Mouse (Mus musculus) stomach, postnatal 0 days (tissue): ENCODE data around the gene Ttc17. TPM values are rescaled to one million over a fixed set of nuclear protein-coding genes. Genes with fewer than 3 reads are reported as not detected.

ENCODE experiments used
- ATAC-seq: fragments of 200-750 bp; cut with Nextera tagmentation; 2 replicates; pipeline ENCODE4 v1.8.0; 2017; ENCODE audit not compliant: low FRiP score, low TSS enrichment
- DNase-seq: peaks from one replicate; pipeline ENCODE4 v3.0.0-alpha.2; 2016; ENCODE audit warnings: low spot score
- H3K27ac ChIP-seq: fragments of 300-500 bp; sonication (generic); replicated peaks from 2 replicates; pipeline ENCODE4 v1.5.1; 2014; ENCODE audit warnings: mild to moderate bottlenecking, control low read depth
- H3K27me3 ChIP-seq: fragments of 300-500 bp; sonication (generic); 2 replicates; pipeline ENCODE4 v1.6.1; 2014; ENCODE audit warnings: low read length; ENCODE audit not compliant: control insufficient read depth, insufficient read depth
- H3K36me3 ChIP-seq: fragments of 300-500 bp; sonication (generic); 2 replicates; pipeline ENCODE4 v1.6.1; 2014; ENCODE audit warnings: low read length, mixed read lengths; ENCODE audit not compliant: control insufficient read depth, insufficient read depth
- H3K4me1 ChIP-seq: fragments of 300-500 bp; sonication (generic); replicated peaks from 2 replicates; pipeline ENCODE4 v1.6.1; 2014; ENCODE audit warnings: antibody characterized with exemption; ENCODE audit not compliant: control insufficient read depth, insufficient read depth
- H3K4me2 ChIP-seq: fragments of 300-500 bp; sonication (generic); replicated peaks from 2 replicates; pipeline ENCODE4 v1.6.1; 2014; ENCODE audit warnings: low read depth, mild to moderate bottlenecking, control low read depth, moderate library complexity
- H3K4me3 ChIP-seq: fragments of 300-500 bp; sonication (generic); 2 replicates; pipeline ENCODE4 v1.5.1; 2014; ENCODE audit warnings: low read depth, low read length, control low read depth
- H3K9ac ChIP-seq: fragments of 300-500 bp; sonication (generic); 2 replicates; pipeline ENCODE4 v1.6.1; 2014; ENCODE audit warnings: mild to moderate bottlenecking, low read length, control low read depth, mixed read lengths
- H3K9me3 ChIP-seq: fragments of 300-500 bp; sonication (generic); 2 replicates; pipeline ENCODE4 v1.6.1; 2016; ENCODE audit warnings: low read length; ENCODE audit not compliant: control insufficient read depth
- CTCF ChIP-seq: IDR thresholded peaks from 2 replicates; pipeline ENCODE4 v1.5.1; 2016; ENCODE audit warnings: antibody characterized with exemption, low read depth, mild to moderate bottlenecking, moderate library complexity
- EP300 ChIP-seq: optimal IDR thresholded peaks from 2 replicates; pipeline ENCODE3; 2016; ENCODE audit warnings: antibody characterized with exemption
- WGBS: fragments of 180-500 bp; shearing (Covaris S2); extraction: QIAGEN DNeasy Blood & Tissue Kit; methylation state at CpG from one replicate; pipeline ENCODE4 v1.1.7; 2014; 5-methylcytosine and 5-hydroxymethylcytosine counted together
- polyA plus RNA-seq: library from polyadenylated mRNA; unstranded; fragments of >200 nt; fragmentation: Nextera tagmentation; extraction: Ambion mirVana; gene quantifications from 2 replicates; pipeline ENCODE4 v1.2.1, GENCODE M21; 2015

The Ttc17 gene
- polyA plus RNA-seq, 1 experiment from 2014 or later: 11.8 TPM

DNA sequence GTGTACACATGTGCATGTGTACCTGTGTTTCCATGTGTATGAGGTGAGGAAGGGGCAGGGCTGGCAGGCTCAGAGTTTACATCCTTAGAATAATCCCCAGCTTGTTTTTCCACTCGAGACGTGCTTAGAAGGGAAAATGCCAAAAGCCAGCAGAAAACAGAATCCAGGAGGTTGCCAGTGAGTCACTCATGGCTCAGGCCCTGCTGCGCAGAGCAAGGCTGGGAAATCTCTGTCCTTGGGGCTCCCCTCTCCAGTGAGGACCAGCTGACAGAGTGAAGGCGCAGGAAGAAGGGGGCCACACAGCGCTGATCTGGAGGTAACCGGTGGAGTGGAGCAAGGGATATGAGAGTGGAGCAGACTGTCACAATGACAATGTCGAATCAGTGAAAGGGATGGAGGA lies 119.1 kb downstream of the Ttc17 start:
- 66% methylated on average over 7 of the region's 7 CpGs for WGBS

DNA sequence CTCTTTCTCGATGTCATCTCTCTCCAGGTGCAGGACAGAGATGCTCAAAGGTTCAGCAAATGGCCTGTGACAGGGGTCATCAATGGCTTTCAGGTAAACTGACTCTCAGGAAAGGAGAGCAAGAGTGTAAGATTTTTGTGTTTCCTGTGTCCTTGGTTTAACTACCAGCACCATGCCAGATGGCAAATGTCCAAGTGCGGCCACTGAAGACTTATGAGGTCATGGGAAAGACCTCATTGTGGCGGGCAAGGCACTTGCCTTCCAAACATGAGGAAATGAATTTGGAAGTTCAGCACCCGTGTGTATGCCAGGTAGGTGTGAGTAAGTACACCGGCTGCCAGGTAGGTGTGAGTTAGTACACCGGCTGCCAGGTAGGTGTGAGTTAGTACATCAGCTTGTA lies 123.0 kb downstream of the Ttc17 start:
- ATAC-seq (no peak), DNase-seq (no peak)
- Histone ChIP-seq H3K27me3 (no peaks in the 10 kb centered on the region), H3K4me2 (no peak overlapping the region), H3K36me3 (no peaks in the 10 kb centered on the region), H3K4me1 (no peaks in the 10 kb centered on the region), H3K4me3 (no peak overlapping the region), H3K9me3 (no peaks in the 10 kb centered on the region), H3K27ac (no peak overlapping the region), H3K9ac (no peak overlapping the region)
- WGBS: 68% methylated on average over 6 of the region's 6 CpGs
- TF ChIP-seq EP300 (no peak), CTCF (no peak)

More for the DNA sequence above, 119.1 kb downstream of the Ttc17 start:
- H3K27me3 ChIP-seq: no peaks in the 10 kb centered on the region
- H3K4me1 ChIP-seq: no peaks in the 10 kb centered on the region
- no peak overlapping the region for H3K9ac ChIP-seq
- H3K27ac ChIP-seq: no peak overlapping the region
- H3K4me2 ChIP-seq: no peak overlapping the region
- H3K9me3 ChIP-seq: no peaks in the 10 kb centered on the region
- no peak for ATAC-seq
- H3K36me3 ChIP-seq: no peaks in the 10 kb centered on the region
- TF ChIP-seq EP300 (no peak), CTCF (no peak)
- DNase-seq: no peak
- no peak overlapping the region for H3K4me3 ChIP-seq

DNA sequence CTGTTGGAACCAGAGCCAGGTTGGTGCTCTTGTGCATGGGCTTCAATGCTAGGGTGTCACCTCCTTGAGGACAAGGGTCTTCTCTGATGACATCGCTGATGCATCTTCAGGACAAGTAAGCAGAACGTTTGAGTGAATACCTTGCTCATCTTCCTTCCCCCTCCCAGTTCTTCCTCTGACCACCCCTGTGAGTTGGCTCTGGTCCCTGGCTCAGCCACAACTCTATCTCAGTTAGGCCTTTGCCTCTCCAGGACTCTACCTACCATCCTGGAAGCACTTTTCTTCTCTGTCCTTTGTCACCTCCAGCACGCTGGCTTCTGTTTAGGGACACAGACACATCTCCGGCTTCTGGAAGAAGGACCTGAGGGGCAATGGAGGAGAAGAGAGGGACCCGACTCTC lies 126.9 kb downstream of the Ttc17 start:
- no peaks in the 10 kb centered on the region for H3K27me3 ChIP-seq
- no peaks in the 10 kb centered on the region for H3K36me3 ChIP-seq
- ATAC-seq: no peak
- no peaks in the 10 kb centered on the region for H3K4me1 ChIP-seq
- TF ChIP-seq CTCF (no peak), EP300 (no peak)
- no peak overlapping the region for H3K4me3 ChIP-seq
- no peaks in the 10 kb centered on the region for H3K9me3 ChIP-seq
- H3K9ac ChIP-seq: no peak overlapping the region
- no peak overlapping the region for H3K27ac ChIP-seq
- 74% methylated on average over 5 of the region's 5 CpGs for WGBS
- H3K4me2 ChIP-seq: no peak overlapping the region
- DNase-seq: no peak

DNA sequence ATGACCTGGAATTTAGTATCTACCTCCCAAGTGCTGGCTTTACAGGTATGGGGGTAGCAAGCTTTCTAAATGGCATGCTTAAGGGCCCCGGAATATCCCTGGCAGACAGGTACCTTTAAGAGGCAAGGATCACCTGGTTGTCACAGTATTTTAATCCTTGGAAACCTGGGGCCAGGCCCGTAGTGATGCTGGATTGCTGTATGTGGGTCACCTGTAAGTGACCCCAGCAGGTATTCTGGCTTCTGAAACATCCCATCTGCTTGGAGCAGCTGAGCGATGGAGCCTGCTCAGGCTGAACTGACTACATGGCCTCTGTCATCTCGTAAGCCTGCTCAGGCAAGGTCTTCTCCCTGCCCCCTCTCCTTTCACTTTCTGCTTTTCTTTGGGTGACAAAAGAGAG lies 130.4 kb downstream of the Ttc17 start:
- Histone ChIP-seq H3K4me2 (no peak overlapping the region), H3K4me3 (no peak overlapping the region), H3K36me3 (no peaks in the 10 kb centered on the region), H3K9ac (no peak overlapping the region), H3K27me3 (no peaks in the 10 kb centered on the region), H3K4me1 (no peaks in the 10 kb centered on the region), H3K27ac (no peak overlapping the region), H3K9me3 (no peaks in the 10 kb centered on the region)
- 68% methylated on average over 4 of the region's 4 CpGs for WGBS
- no peak for TF ChIP-seq EP300
- TF ChIP-seq CTCF: no peak
- DNase-seq (no peak), ATAC-seq (no peak)

DNA sequence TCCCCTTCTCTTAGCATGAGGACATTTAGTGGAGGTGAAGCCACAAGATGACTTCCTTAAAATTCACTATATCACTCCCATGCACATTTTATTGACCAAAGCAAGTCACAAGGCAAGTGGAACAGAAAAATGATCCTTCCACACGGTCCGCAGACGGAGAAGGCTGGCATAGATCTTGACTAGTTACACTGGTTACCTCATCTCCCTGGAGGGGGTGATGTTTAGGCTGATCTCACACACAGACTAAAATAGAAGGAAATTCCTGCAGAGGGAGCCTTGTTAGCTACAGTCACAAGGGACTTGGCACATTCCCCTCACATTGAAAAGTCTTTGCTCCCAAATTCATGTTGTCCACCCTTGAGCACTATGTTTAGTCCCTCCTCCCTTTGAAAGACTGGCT lies 130.8 kb downstream of the Ttc17 start:
- DNase-seq (no peak), ATAC-seq (no peak)
- H3K4me1 ChIP-seq: no peaks in the 10 kb centered on the region
- TF ChIP-seq CTCF (0 out of 2 replicates have a peak, but pooled peaks have one; percentile 4), EP300 (no peak)
- H3K9ac ChIP-seq: no peak overlapping the region
- no peaks in the 10 kb centered on the region for H3K9me3 ChIP-seq
- WGBS: 69% methylated on average over 3 of the region's 3 CpGs
- no peaks in the 10 kb centered on the region for H3K36me3 ChIP-seq
- H3K27ac ChIP-seq: no peak overlapping the region
- H3K4me2 ChIP-seq: no peak overlapping the region
- H3K4me3 ChIP-seq: no peak overlapping the region
- H3K27me3 ChIP-seq: no peaks in the 10 kb centered on the region

DNA sequence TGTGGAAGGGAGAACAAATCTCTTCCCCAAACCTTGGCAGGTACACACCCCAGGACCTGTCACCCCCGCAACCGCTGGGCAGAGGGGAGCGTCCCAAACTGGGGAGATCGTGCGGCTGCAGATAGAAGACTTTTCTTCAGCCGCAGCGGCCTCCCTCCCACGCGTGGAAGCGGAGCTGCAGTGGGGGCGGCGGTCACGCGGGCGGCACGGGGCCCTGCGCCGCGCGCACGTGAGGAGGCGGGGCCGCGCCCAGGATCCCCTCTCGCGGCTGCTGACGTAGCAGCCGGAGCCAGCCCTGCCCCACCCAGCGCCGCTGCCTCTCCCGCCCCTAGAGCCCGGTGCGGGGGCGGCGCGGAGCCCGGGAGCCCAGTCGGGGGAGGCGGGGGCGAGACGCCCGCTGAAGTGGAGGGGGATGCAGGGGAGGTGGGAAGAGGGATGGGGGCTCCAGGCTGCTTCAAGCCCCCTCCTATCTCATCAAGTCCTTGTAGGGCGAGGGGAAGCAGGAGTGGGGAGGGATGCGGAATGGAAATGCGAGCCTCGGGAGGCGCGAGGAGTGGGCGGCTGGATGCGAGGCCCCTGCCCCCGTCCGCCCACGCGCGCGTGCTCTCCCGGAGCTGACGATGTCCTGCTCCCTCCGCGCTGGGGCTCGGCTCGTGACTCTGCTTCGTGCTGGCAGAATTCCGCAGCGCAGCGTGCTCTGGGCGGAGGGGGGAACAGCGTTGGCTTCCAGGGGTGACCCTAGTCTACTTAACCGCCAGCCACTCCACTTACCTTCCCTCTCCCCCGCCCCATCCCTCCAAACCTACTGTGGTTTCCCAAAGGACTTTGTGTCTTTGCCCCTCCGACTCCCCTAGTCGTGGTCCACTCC lies 133.1 kb downstream of the Ttc17 start:
- Histone ChIP-seq H3K4me2 (peak overlapping the region; percentile 98), H3K9ac (peak overlapping the region; percentile 66), H3K27ac (0 out of 2 replicates have a peak overlapping the region, but pooled peaks have one; percentile 2), H3K9me3 (no peaks in the 10 kb centered on the region), H3K4me1 (no peaks in the 10 kb centered on the region), H3K27me3 (no peaks in the 10 kb centered on the region), H3K36me3 (no peaks in the 10 kb centered on the region), H3K4me3 (peak overlapping the region; percentile 56)
- peak; percentile 89 for ATAC-seq
- DNase-seq: peak; percentile 79
- WGBS: under 1% methylated on average over 36 of the region's 72 CpGs
- TF ChIP-seq CTCF (no peak), EP300 (no peak)
